Mouse (Mus musculus) telencephalon, adult 2 months (tissue): ENCODE results near the gene 4933417A18Rik.
A peak's percentile ranks its signal among the peaks of the same experiment; 100 is the strongest.
"Not testable (repeated sequence)": the region's sequence is repeated elsewhere in the genome, so short reads cannot be mapped to it uniquely, and the experiment has no call there.

Experiments used
- DNase-seq: peaks from one replicate; pipeline ENCODE4 v3.0.0-alpha.2; 2011; ENCODE audit warnings: low read depth, low spot score

The 4933417A18Rik gene

DNA sequence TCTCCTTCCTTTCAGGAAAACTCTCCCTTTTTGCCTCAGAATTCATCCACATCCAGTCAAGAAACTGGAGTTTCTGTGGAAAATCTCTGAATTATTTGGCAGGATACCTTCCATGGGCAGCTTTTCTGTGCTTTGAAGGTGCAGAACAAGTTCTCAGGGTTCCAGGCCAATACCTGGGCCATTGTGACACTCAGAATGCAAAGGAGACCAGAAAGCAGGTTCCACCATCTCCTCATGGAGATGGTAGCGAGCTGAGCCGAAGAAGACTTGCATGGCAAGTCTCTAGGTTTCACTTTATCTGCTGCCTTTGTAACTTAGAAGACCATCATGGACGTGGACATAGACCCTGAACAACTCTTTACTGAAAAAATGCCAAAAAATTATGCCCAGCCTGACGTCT lies at the start of gene 4933417A18Rik, which contains the start of gene Fam217a:
TSS of gene 4933417A18Rik (plus strand) at position 200 of the 400 bp plus-strand sequence.
TSS of gene Fam217a (minus strand) at position 101 of the 400 bp plus-strand sequence.
- DNase-seq: no peak

DNA sequence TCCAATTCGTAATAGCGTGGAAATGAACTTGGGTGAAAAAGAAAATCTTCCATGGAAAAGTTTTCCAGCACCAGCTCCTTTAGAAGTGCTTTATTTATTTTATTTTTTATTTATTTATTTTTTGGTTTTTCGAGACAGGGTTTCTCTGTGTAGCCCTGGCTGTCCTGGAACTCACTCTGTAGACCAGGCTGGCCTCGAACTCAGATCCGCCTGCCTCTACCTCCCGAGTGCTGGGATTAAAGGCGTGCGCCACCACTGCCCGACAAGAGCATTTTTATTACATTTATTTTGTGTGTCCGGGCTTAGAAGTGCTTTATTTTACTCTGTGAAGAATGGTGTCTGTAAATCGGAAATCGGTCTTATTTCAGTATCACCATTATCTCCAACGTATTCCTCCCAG lies 49.5 kb upstream of the 4933417A18Rik start:
- not testable (repeated sequence) for DNase-seq

DNA sequence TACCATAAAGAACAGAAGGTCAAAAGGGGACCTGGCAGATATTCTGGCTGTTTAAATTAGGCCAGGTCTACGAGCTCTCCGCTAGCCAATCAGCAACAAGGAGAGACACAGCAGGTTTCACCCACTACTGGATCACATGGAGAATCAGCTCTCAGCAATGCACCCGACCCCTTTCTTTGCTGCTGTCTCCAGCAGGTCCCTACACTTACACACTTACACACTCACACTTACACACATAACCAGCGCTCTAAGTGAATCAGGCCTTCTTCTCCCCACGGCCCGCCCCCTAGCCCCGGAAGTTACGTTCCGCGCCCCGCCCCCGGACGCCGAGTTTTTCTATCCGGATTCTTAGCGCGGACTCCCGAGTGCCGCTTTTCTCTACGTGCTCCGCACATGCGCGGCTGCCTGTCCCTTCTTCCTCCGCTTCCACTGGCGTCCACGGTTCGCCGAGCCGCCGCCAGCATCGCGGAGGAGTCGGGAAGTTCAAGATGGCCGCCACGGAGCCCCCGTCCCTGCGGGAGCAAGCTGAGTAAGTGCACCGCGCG lies 49.0 kb upstream of the 4933417A18Rik start, which contains the start of gene Prpf4b:
TSS of gene Prpf4b (plus strand) at position 137 of the 545 bp plus-strand sequence.
- DNase-seq: peak; percentile 92

DNA sequence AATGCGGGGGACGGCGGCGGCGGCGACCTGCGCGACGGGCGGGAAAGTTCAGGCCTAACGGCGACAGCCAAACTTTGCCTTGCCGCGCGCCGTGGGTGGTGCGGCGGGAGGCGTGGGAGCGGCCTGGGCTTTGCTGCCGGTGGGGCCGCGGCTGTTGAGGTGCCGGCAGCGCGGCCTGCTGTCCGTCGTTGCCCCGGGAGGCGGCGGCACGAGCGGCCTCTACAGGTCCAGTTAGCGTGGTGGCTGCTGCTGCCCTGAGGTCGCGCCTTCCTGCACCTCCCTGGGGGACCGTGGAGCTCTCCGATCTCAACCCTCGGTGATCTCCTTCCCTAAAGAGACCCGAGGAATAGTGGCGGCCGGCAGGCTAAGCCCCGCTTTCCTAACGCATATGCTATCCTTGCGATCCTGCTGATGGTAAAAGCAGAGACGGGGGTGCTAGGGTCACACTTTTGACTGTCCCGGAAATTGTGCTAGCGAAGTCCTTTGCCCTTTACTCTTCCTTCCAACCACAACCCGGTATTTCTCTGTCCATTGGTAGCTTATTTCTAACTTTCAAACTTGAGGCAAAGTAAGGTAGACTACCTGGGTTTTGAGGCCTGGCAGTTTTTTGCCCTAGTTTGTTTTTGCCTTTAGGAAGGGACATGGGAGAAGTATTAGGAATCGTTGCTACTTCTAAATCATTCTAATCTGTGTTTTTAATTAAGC lies 48.3 kb upstream of the 4933417A18Rik start:
- DNase-seq: peak; percentile 12

DNA sequence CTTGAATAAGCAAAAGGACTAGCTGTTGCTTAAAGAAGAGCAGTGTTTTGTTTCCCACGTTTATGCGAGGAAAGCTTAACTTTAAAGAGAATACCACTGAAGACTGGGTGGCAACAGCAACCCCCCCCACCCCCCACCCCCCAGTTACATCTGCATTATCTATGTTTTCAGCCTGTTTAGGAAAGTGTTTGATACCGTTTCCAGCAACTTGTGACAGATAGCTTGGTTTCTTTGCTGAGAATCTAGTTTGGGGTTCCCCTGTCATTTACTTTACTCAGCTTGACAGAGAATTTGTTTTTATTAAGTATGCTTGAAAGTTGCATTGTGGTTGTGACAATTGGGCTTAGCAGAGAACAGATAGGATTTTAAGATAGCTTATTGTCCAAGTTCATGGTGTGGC lies 47.7 kb upstream of the 4933417A18Rik start:
- DNase-seq: no peak

DNA sequence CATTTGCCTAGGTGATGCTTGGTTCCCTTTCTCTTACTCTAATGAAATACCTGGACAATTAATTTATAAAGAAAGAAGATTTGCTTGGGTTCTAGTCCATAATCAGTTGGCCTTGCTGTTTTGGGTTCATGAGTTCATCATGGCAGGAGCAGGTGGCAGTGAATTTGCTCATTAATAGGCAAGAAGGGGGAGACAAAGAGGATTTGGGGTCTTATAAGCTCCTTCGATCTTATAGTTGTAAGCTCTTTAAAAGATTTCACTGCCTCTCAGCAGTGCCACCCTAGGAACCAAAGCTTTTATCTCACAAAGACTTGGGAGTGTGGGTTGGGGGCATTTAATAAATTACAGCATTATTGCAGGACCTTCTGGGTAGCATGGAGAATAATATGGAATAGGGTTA lies 31.3 kb upstream of the 4933417A18Rik start:
- DNase-seq: no peak

DNA sequence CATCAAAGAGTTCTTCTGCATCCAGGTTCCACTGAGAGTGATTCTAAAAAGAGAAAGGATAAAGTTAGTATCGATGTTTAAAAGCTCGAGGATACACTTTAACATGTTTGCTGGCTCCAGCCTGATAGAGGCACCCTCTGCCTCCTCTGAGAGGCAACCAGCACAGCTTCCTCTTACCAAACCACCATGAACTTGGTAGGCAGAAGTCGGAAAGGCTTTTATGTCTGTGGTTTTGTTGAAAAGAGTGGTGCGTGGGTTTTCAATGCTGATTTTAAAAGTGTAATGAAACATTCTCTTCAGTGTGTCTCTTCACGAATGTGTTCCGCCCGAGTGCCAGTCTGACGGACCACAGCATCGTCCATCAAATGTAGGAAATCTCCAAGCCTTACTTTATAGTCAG lies 9.6 kb upstream of the 4933417A18Rik start:
- DNase-seq: no peak

DNA sequence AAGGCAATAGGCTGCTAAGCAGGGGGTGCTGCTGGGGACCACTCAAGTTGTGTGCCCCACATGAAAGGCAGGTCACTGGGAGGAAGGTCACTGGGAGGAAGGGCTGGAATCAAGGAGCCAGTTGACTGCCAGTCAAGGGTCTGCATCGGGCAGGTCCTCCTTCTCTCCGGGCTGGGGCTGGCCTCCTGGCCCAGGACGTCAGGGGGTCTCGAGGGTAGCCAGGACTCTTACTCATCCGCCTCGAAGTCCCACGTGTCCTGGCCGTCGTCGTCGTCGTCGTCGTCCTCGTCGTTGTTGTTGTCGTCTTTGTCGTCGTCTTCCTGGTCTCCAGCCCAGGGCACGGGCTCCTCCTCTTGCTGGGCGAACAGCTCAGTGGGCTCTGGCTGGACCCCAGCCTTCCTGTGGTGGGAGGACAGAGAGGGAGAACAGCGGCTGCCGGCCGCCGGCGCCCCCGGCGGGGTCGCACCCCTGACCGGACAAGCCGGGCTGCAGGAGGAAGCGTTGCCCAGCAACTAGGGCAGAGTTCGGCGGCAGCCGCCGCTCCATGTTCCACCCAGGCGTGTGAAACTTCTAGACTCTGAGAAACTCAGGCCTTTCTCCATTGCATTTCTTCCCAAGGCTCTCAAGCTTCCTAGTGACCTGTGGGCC lies 7.6 kb upstream of the 4933417A18Rik start:
- DNase-seq: no peak

DNA sequence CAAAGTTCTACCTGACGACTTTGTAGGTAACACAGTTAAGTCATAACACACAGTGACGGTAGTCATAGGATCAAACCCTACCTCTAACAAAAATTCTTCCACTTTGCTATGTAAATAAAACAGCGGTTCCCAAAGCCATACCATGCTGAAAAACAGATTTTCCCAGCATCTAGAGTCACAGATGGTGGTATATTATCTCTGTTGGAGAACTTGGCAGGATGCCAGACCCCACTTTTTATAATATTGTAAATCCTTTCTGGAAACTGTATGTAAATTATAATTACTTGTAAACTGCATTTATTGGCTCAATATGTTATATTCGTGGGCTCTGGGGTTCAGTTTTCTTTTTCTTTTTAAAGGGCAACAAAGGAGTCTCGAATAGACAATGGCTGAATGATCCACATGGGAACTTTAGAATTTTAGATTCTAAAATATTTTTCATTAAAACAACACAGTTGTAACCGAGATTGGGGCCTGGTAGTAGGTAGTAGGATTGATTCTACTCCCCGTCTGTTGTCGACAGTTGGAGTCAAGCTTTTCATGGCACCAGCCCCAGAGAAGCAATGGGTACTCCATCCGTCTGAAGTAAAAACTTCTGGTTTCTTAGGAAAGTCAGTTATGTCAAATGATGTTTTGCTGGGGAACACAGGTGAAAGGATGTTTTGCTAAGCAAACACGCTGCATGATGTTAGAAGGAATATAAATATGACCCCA lies 10.9 kb downstream of the 4933417A18Rik start:
- DNase-seq: peak; percentile 9

DNA sequence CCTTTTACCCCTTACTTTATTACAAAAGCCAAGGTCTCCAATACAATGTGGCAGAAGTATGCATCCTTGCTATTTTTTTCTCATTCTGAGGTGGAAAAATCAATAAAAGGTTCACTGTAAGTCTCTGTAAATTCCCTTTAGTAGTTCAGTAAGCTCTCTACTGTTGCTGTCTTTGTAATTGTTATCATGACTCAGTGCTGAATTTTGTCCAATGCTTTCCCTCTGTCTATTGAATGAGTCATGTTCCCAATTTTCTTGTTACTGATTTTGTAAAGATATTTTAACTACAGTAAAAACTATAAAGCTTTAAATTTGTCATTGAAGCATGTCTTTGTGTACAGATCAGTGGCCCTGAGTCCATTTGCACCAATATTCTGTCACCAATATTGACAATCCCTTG lies 18.2 kb downstream of the 4933417A18Rik start:
- peak; percentile 27 for DNase-seq

DNA sequence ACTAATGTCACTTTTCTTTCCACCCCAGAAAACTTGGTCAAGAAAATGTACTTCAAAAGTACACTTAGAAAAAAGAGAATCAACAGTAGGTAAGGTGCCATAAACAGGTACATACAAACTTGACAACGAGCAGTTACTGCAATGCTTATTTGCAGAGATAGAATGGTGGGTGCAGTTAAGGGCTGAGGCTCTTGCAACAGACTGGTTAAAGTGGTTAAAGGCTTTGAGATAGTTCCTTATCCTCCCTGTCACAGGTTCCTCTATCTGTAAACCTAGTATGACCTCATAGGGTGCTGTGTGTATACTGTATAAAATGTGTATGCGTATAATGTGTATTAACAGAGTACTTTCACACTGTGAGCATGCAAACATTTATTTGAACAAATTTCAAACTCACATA lies 27.2 kb downstream of the 4933417A18Rik start:
- DNase-seq: not testable (repeated sequence)

DNA sequence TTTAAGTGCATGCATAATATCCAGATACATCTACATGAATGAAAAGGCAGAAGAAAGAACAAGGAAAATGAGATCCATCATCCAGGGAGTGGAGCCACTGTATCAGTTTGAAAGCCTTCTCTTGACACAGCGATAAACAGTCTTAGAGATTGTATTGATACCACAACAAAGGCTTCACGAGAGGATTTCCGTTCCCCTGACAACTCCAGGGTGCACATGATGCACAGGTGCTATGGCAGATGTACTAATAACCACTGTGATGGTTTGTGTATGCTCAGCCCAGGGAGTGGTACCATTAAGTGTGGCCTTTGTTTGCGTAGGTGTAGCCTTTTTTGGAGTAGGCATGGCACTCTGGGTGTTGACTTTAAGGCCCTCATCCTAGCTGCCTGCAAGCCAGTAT lies 32.7 kb downstream of the 4933417A18Rik start:
- DNase-seq: no peak

DNA sequence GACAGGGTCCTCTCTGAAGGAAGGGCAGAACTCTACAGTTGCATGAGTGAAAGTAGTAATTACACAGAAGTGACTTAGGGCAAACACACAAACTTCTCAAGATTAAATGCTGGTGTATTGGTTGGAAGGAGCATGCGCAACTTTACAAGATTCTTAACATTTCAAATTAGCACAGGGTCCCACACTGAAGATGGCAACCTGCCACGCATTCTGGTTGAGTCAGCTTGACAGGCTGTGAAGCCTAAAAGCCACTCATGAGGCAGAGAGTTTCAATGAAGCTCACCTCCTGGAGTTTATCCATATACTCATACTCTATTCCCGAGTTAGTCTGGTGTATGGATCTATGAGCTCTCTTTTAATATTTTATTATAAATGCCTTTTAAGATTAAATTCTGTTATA lies 33.9 kb downstream of the 4933417A18Rik start:
- not testable (repeated sequence) for DNase-seq

DNA sequence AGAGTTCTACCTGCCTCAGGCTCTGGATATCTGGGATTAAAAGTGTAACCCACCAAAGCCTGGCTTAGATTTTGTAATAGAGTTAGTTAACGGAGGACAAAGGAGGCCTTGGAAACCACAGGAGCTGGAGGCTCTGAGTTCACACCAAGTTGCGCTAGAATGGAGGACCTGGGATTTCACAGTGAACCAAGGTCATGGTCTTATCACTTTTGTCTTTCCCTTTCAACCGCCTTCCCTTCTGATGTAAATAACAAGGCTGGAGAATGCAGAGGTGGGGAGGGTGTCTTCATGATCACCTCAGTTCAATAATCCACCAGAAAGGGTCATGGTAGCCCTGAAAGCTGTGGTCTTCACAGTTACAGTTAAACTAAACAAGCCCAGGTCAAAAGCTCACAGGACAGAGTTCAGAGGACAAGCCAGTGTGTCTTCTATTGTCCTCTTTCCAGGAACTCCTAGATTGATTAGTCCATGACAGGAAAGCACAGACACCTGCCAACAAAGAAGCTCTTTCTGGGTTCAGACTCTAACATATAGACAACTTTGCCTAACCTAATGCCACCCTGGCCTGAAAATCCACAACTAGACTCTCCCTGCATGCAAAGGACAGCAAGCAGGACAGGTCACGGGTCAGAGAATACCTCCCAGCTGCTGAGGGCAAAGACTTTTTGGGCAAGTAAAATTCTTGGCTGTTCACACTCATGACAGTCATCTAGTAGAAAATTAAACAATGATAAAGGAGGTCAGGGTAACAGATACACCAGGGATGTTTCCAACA lies 37.0 kb downstream of the 4933417A18Rik start:
- no peak for DNase-seq

DNA sequence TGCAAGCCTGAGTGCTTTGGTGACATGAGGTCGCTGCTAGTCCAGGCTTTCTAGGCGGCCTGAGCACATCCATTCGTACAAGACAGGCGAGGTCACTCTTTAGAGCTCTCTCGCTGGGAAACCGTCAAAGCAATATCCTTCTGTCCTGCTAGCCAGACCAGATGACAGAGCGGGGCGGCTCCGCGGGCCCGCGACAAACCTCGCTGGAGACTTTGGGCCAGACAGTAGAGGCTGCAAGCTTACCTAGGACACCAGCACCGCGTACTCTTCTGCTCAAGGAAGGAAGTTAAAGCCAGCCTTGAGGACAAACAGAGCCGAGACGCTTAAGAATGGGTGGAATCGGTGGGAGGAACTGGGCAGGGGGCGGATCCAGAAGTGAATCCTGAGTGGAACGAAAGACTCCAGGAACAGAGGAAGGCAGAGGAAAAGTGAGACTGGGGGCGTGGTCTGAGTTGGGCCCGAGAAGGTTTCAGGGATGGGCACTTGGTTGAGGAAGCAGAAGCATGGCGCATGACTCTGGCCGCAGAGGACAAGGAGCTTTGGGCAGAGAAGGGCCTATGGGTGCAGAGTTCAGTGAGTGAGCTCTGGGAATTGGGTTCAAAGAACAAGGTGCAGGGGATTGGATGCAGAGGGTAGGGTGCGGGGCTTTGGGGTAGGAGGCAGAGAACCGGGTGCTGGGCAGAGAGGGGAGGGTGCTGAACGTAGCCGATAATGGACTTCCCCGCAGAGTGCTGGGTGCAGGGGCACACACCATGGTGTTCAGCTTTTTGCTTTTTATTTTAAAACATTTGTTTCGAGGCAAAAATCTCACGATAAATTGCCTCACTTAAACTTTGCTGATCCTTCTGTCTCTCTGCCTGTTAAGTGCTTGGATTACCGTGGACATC lies 39.5 kb downstream of the 4933417A18Rik start, which contains the start of gene Eci3:
TSS of gene Eci3 (minus strand) at position 300 of the 887 bp plus-strand sequence.
- no peak for DNase-seq

DNA sequence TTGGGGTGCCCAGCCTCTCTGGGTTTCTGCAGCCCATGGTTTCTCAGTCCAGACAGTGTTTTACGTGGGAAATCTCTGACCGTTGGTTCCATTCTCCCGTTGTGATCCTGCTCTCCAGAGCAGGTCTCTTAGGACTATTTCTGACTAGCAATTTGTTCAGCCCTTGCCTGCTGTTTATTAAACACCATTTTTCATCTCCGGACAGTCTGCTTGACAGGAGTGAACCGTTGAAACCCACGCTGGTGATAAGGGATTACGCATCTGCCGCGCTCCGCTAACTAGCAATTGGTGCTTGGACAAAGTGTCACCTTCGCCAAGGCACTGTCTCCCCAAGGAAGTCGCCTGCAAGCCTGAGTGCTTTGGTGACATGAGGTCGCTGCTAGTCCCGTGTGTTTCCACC lies 40.2 kb downstream of the 4933417A18Rik start:
- no peak for DNase-seq

DNA sequence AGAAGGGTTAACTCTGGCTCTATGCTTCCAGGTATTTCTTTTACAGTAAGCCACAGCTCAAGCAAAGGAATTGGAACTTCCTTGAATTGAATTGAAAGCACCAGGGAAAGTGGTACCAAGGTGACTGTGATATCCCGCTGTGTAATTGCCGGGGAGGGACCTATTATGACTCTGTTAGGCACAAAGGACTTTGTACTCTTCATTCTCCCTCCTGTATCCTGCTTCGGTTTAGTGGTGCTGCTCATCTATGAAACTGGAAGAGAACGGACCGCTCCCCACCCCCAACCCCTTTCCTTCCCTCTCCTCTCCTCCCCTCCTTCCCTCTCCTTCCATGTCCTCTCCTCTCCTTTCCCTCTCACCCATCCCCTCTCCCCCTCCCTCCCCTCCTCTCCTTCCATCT lies 40.7 kb downstream of the 4933417A18Rik start:
- no peak for DNase-seq

DNA sequence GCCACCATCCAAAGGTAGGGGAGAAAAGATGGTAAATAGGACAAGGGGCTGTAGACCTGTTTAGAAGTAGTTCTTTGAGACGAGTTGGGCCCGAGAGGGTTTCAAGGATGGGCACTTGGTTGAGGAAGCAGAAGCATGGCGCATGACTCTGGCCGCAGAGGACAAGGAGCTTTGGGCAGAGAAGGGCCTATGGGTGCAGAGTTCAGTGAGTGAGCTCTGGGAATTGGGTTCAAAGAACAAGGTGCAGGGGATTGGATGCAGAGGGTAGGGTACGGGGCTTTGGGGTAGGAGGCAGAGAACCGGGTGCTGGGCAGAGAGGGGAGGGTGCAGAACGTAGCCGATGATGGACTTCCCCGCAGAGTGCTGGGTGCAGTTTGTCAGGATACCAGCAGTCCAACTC lies 41.4 kb downstream of the 4933417A18Rik start:
- DNase-seq: not testable (repeated sequence)

DNA sequence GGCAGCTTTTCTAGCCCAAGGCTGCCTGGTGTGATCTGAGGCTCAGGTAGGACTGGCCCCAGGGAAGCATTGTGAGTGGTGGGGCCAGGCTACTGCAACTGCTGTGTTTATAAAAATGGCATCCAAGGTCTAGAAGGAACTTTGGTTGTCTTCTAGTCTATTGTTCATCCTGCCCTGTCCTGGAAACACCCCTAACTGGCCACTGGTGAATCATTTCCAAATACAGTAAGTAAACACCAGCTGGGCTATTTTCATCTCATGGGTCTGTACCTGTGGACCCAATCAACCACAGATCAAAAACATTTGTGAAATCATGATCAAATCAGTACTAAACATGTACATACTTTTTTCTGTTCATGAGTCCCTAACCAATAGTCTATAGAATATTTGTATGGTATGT lies 48.2 kb downstream of the 4933417A18Rik start:
- not testable (repeated sequence) for DNase-seq

DNA sequence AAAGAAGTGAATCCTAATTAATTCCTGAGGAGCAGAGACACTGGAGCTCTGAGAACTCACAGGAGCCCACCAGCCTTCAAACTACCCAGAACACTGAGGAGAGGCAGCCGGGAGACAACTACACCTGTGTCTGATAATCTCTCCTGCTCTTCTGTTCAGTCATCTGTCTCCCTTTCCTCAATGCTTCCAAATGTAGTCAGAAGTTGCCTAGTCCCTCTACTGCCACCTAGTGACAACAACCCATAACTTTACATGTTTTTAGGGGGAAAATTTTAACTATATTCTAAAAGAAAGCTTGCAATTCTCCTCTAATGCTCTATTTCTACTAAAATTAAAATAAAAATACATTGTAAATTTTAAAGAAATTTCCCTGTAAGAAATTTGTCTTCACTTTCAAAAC lies 48.9 kb downstream of the 4933417A18Rik start:
- DNase-seq: peak; percentile 9
